Mouse (Mus musculus) cerebellum, adult 2 months (tissue): ENCODE measurements around the gene Thra. TPM values are rescaled to one million over a fixed set of nuclear protein-coding genes. Genes with fewer than 3 reads are reported as not detected.
A peak's percentile ranks its signal among the peaks of the same experiment; 100 is the strongest.

Experiments used
- DNase-seq, 2 experiments: peaks; one replicate each; pipeline ENCODE4 v3.0.0; 2021
- H3K27ac ChIP-seq: fragments of 200-500 bp; 2 replicates; pipeline ENCODE4 v1.5.1; 2012; ENCODE audit warnings: low read length, control low read depth, inconsistent platforms; ENCODE audit not compliant: insufficient read depth
- H3K27me3 ChIP-seq: fragments of 200-500 bp; 2 replicates; pipeline ENCODE4 v1.6.1; 2012; ENCODE audit warnings: inconsistent platforms, mild to moderate bottlenecking, low read length, moderate library complexity; ENCODE audit not compliant: control insufficient read depth, insufficient read depth
- H3K4me1 ChIP-seq: fragments of 200-500 bp; 2 replicates; pipeline ENCODE4 v1.6.1; 2011; ENCODE audit warnings: low read length; ENCODE audit not compliant: control insufficient read depth, insufficient read depth
- H3K4me3 ChIP-seq: fragments of 200-500 bp; replicated peaks from 2 replicates; pipeline ENCODE3; 2011; ENCODE audit warnings: mild to moderate bottlenecking, low read depth, low read length, control low read depth; ENCODE audit not compliant: insufficient read depth
- CTCF ChIP-seq: fragments of 200-500 bp; IDR thresholded peaks from 2 replicates; pipeline ENCODE4 v1.5.1; 2011; ENCODE audit warnings: low read depth, mild to moderate bottlenecking, control low read depth, low read length, moderate library complexity, borderline replicate concordance; ENCODE audit not compliant: insufficient read depth
- POLR2A ChIP-seq: fragments of 200-500 bp; IDR thresholded peaks from 2 replicates; pipeline ENCODE4 v1.6.1; 2011; ENCODE audit warnings: low read length, control low read depth, borderline replicate concordance; ENCODE audit not compliant: insufficient read depth
- WGBS: fragments of 180-500 bp; shearing (Covaris S2); methylation state at CpG from one replicate; pipeline ENCODE4 v1.1.7; 2018; 5-methylcytosine and 5-hydroxymethylcytosine counted together
- polyA plus RNA-seq: library from polyadenylated mRNA; depleted of rRNA; stranded (reverse); fragments of >200 nt; gene quantifications from 2 replicates; pipeline ENCODE4 v1.2.3, GENCODE M21; 2012

The Thra gene
- polyA plus RNA-seq, 1 experiment = 447 TPM

DNA sequence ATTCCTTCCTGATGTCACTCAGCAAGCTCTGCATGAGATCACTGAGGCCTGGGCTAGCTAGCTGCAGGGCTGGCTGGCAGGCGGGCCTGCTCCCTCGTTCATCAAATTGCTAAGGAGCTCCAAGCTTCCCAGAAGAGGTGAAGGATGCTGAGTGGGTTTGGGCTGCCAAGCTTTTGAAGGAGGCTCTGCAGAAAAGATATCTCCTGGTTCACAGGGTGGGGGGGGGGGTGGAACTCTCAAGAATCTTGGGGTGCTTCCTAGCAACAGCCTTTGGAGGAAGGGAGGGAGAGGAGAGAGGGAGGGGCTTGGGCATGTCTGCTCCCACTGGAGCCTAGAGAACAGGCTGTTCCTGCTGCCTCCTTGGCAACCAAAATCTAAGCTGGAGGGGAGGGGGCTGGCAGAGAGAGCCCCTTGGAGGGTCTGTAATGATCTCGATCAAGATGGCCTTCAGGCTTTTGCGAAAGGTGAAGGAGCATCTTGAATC is 2.0 kb upstream of the Thra start:
- WGBS = 49% methylated on average over 4 of the region's 4 CpGs
- DNase-seq = peak in 1 of 2 experiments; percentile 28
- no peak overlapping the region for H3K4me3 ChIP-seq

DNA sequence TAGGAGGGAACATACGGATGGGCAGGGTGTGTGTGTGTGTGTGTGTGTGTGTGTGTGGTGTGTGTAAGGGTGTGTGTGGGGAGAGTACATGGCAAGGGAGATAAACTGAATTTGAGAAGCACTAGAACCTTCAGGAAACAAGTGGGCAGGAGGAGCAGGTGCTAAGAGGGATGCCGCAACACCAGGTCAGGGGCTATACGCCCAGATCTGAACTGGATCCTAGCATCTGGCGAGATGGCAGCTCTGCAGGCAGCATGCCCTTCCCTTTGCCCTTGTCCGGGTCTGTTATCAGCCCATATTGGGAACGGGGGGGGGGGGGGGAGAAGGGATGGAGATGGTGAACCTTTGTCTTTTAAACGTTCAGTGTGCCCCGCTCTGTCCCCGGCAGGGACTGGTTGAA is 1.5 kb upstream of the Thra start:
- DNase-seq = no peak
- Histone ChIP-seq H3K27me3 (no peaks in the 10 kb centered on the region), H3K4me3 (no peak overlapping the region), H3K27ac (no peak overlapping the region), H3K4me1 (peaks cover 16% of the 10 kb centered on the region)
- no peak for TF ChIP-seq POLR2A
- WGBS = 52% methylated on average over 9 of the region's 9 CpGs

More for the DNA sequence above, 2.0 kb upstream of the Thra start:
- Histone ChIP-seq H3K27me3 (no peaks in the 10 kb centered on the region), H3K4me1 (peaks cover 13% of the 10 kb centered on the region; the same call in 1 of the 2 replicates), H3K27ac (no peak overlapping the region)
- TF ChIP-seq CTCF (no peak), POLR2A (no peak)

DNA sequence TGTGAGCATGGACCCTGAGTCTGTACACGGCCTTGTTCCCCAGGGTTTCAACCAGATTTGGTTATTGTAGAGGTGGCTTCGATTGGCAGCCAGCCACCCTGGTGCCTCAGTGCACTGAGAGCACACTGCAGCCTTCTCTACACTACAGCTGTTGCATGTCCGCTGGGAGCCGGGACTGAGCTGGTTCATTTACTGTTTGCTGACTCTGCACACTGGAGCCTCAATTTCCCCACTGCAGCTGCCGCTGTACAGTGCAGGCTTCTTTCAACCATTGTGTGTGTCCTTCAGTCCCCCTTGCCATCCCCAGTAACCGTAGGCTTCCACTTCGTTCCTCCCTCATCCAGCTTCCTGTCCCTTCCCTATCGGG is 429 bp upstream of the Thra start:
- Histone ChIP-seq H3K4me3 (peak overlapping the region; percentile 80), H3K27ac (peak overlapping the region; percentile 49; the same call in 1 of the 2 replicates), H3K27me3 (no peaks in the 10 kb centered on the region), H3K4me1 (peaks cover 19% of the 10 kb centered on the region)
- 38% methylated on average over 8 of the region's 8 CpGs for WGBS
- TF ChIP-seq POLR2A = no peak
- TF ChIP-seq CTCF = no peak
- no peak for DNase-seq

DNA sequence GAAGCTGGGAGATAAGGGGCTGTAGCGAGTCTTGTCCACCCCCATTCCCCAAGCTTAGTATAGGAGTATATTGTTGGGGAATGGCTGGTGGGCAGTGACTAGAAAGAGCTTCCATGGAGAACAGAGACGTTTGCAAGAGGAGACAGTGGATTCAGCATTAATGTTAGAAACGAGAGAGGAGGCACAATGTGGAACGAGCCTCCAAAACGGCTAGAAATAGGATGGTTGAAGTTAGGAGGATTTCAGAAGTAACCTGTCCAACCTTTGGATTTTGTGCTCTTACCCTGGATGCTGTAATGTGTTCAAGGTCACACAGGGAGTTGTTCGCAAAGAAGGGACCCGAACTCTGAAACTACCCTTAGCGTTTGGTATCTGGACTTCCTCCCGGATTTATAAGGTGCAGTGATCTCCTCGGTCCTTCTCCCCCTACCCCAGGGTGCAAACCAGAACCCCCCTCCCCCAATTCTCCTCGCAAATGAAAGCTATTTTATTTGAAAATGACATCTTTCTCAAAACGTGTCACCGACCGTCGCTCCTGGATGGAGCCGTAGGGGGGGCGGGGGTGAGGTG is 698 bp downstream of the Thra start:
- no peak for DNase-seq

DNA sequence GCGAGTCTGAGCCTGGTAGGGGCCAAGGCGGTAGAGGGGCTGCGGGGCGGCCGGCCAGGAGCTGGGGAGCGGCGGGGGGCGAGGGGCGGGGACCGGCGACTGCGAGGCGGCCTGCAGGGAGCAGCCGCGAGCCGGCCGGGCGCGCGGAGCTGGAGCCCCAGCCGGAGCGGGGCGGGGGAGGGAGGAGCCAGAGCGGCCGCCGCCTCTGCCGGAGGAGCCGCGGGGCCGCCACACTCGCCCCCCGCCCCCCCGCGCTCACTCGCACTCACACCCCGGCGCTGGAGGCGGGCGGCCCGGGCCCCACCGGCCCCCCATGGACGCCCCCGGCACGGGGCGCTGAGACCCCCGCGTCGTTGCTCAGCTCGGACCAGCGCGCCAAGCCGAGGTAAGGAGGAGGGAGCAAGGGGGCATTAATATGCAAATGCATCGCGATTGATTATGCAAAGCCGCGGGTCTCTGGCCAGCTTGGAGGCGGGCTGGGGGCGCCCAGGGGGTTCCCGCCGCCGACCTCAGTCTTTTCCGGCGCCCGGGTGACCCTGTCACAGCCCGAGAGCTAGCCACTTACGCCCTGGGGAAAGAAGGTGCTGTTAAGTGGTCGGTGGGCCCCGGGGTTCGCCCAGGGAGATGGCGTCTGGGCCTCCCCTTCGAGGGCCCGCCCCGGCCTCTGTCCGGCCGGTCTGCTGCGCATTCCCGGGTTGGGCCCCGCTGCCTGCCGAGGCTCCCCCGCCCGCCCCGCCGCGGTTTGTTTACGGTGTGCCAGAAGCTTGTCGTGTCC is 1.4 kb downstream of the Thra start:
- H3K4me1 ChIP-seq = peaks cover 31% of the 10 kb centered on the region
- H3K4me3 ChIP-seq = peak overlapping the region; percentile 98
- WGBS = 2% methylated on average over 74 of the region's 86 CpGs
- H3K27ac ChIP-seq = peak overlapping the region; percentile 100
- DNase-seq = peak; percentile 83 to 85
- TF ChIP-seq CTCF = no peak
- 0 out of 2 replicates have a peak, but pooled peaks have one; percentile 5 for TF ChIP-seq POLR2A
- H3K27me3 ChIP-seq = no peaks in the 10 kb centered on the region

More for the DNA sequence above, 698 bp downstream of the Thra start:
- TF ChIP-seq CTCF (no peak), POLR2A (no peak)
- H3K4me3 ChIP-seq = peak overlapping the region; percentile 80
- peaks cover 25% of the 10 kb centered on the region for H3K4me1 ChIP-seq
- peak overlapping the region; percentile 66 for H3K27ac ChIP-seq
- H3K27me3 ChIP-seq = no peaks in the 10 kb centered on the region
- 2% methylated on average over 17 of the region's 17 CpGs for WGBS

DNA sequence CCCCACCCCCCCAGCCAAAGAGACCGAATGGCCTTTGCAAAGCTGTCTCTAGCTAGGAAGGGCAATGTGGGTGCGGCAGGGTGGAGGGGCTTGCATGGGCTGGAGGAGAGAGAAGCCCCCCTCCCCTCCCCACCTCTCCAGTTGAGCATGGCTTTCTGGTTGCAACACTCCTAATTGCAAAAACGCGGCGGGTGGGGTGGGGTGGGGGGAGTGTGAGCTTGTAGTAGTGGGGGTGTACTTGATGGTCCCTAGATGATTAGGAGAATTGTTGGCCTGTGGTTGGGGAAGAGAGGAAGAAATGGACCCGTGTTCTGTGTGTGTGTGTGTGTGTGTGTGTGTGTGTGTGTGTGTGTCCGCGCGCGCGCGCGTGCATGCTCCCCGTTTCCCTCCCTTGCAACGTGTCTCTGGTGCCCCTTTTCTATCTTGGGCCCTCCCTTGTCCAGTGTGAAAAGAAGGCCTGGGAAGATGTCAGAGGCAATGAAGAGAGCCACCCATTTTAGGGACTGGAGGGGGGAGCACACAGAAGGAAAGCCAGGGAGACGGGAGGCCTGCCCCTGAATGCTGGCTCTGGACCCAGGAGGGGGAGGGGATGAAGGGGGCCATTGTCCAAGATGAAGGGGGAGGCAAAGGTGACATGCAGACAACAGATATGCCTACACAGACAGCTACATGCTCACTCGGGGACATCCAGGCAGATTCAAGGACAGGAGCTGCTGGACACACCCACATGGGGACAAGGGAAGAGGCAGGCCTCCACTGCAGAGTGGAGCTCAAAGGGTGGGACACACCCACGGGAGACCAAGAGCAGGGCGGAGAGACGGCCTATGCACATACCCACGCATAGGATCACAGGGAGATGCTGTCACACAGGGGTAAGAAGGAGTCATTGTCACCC is 2.2 kb downstream of the Thra start:
- Histone ChIP-seq H3K27me3 (no peaks in the 10 kb centered on the region), H3K4me3 (peak overlapping the region; percentile 98), H3K4me1 (peaks cover 37% of the 10 kb centered on the region), H3K27ac (peak overlapping the region; percentile 100)
- under 1% methylated on average over 21 of the region's 21 CpGs for WGBS
- TF ChIP-seq POLR2A = 0 out of 2 replicates have a peak, but pooled peaks have one; percentile 16
- TF ChIP-seq CTCF = no peak
- DNase-seq = peak; percentile 55 to 62

DNA sequence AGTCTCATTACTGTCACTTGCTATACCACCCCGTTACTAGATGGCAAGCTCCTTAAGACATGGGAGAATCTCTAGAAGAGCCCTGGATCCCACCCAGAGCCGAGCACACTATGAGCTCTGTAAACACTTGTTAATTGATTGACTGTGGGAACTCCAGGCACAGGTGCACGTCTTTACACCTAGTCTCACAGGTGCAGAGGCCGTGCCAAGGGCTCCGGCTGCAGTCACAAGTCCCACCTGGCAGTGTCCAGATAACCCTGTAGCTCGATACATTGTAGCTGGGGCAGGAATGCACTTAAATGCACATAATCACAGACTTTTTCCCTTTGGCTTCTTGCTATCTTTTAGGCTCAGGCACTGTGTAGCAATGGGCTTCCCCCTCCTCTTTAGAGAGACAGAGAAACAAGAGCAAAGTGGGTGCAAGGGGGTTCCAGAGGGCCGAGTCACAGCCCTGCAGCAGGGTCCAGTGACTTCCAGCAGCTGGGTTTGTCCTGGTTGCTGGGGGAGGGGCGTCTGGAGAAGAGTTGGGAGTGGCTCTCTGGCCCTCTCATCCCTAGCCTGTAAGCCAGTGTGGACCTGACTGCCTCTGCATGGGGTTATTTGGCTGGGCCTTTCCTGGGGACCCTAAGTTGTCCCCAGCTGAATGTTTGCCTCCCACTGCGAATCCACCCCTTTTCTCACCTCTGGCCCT is 3.4 kb downstream of the Thra start:
- peak; percentile 49 to 53 for DNase-seq
- 5% methylated on average over 9 of the region's 9 CpGs for WGBS

More for the DNA sequence above, 3.4 kb downstream of the Thra start:
- no peaks in the 10 kb centered on the region for H3K27me3 ChIP-seq
- peak overlapping the region; percentile 4; the same call in 1 of the 2 replicates for H3K27ac ChIP-seq
- H3K4me1 ChIP-seq = peaks cover 48% of the 10 kb centered on the region
- H3K4me3 ChIP-seq = peak overlapping the region; percentile 49
- TF ChIP-seq POLR2A = no peak
- no peak for TF ChIP-seq CTCF
